Mouse (Mus musculus) midbrain, embryonic 13.5 days (tissue): Measurements from ENCODE around the gene Slc6a11. TPM values are rescaled to one million over a fixed set of nuclear protein-coding genes. Genes with fewer than 3 reads are reported as not detected.

ENCODE experiments used
- ATAC-seq: fragments of 200-750 bp; cut with Nextera tagmentation; 2 replicates; pipeline ENCODE4 v1.8.0; 2017; ENCODE audit warnings: mild to moderate bottlenecking, moderate TSS enrichment, moderate library complexity
- H3K27ac ChIP-seq: fragments of 300-500 bp; sonication (generic); 2 replicates; pipeline ENCODE4 v1.5.1; 2015; ENCODE audit warnings: inconsistent platforms, mild to moderate bottlenecking, moderate library complexity
- H3K27me3 ChIP-seq: fragments of 300-500 bp; sonication (generic); 2 replicates; pipeline ENCODE4 v1.6.1; 2015; ENCODE audit warnings: mild to moderate bottlenecking, inconsistent platforms
- H3K36me3 ChIP-seq: fragments of 300-500 bp; sonication (generic); 2 replicates; pipeline ENCODE4 v1.6.1; 2015; ENCODE audit warnings: mild to moderate bottlenecking, inconsistent platforms
- H3K4me1 ChIP-seq: fragments of 300-500 bp; sonication (generic); replicated peaks from 2 replicates; pipeline ENCODE4 v1.6.1; 2015; ENCODE audit warnings: inconsistent platforms
- H3K4me2 ChIP-seq: fragments of 300-500 bp; sonication (generic); replicated peaks from 2 replicates; pipeline ENCODE4 v1.6.1; 2015; ENCODE audit warnings: moderate library complexity, mild to moderate bottlenecking, inconsistent platforms
- H3K4me3 ChIP-seq: fragments of 300-500 bp; sonication (generic); replicated peaks from 2 replicates; pipeline ENCODE4 v1.5.1; 2015; ENCODE audit warnings: mild to moderate bottlenecking, inconsistent platforms
- H3K9ac ChIP-seq: fragments of 300-500 bp; sonication (generic); replicated peaks from 2 replicates; pipeline ENCODE4 v1.6.1; 2015; ENCODE audit warnings: mild to moderate bottlenecking, inconsistent platforms
- H3K9me3 ChIP-seq: fragments of 300-500 bp; sonication (generic); 2 replicates; pipeline ENCODE4 v1.6.1; 2016; ENCODE audit warnings: mild to moderate bottlenecking, inconsistent platforms
- WGBS: fragments of 180-500 bp; shearing (Covaris S2); methylation state at CpG from one replicate; pipeline ENCODE4 v1.1.7; 2015; 5-methylcytosine and 5-hydroxymethylcytosine counted together
- polyA plus RNA-seq: library from polyadenylated mRNA; unstranded; fragments of >200 nt; fragmentation: Nextera tagmentation; extraction: Ambion mirVana; gene quantifications from 2 replicates; pipeline ENCODE4 v1.2.1, GENCODE M21; 2015

Slc6a11 gene
- polyA plus RNA-seq, 1 experiment from 2014 or later: 6.4 TPM

GRCm38 (mm10) chr6:114142480-114142879 lies 11.4 kb downstream of the Slc6a11 start:
- H3K9ac ChIP-seq: no peak overlapping the region
- 90% methylated on average over 11 of the region's 11 CpGs for WGBS
- H3K4me1 ChIP-seq: peaks cover 15% of the 10 kb centered on the region
- peaks cover 9% of the 10 kb centered on the region for H3K9me3 ChIP-seq
- ATAC-seq: no peak
- H3K4me2 ChIP-seq: no peak overlapping the region
- H3K4me3 ChIP-seq: no peak overlapping the region
- H3K27me3 ChIP-seq: peaks cover 40% of the 10 kb centered on the region
- no peak overlapping the region for H3K27ac ChIP-seq
- no peaks in the 10 kb centered on the region for H3K36me3 ChIP-seq

DNA sequence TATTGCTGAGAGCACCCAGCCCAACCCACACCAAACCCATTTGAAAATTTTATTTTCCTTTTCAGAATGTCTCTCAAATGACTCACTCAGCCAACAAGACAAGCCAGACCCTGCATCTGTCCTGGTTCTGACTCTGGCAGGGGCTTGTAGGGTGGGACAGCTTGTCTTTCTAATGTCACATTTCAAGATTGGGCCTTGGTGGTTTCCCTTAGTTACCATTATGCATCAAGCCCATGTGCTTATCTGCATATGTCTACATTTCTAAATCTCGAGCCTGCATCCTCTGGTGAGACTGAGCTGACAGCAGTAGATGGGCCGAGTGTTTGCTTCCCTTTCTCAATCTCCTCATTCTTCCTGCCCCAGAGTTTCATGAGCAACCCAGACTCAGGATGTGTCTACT lies 12.5 kb downstream of the Slc6a11 start:
- Histone ChIP-seq H3K27me3 (peaks cover 45% of the 10 kb centered on the region), H3K9me3 (peaks cover 9% of the 10 kb centered on the region), H3K4me2 (no peak overlapping the region), H3K27ac (no peak overlapping the region), H3K4me3 (no peak overlapping the region), H3K9ac (no peak overlapping the region), H3K4me1 (peaks cover 15% of the 10 kb centered on the region), H3K36me3 (no peaks in the 10 kb centered on the region)
- ATAC-seq: no peak
- 12% methylated on average over 2 of the region's 2 CpGs for WGBS

GRCm38 (mm10) chr6:114144447-114145105 lies 13.5 kb downstream of the Slc6a11 start:
- no peak for ATAC-seq
- 45% methylated on average over 6 of the region's 6 CpGs for WGBS

DNA sequence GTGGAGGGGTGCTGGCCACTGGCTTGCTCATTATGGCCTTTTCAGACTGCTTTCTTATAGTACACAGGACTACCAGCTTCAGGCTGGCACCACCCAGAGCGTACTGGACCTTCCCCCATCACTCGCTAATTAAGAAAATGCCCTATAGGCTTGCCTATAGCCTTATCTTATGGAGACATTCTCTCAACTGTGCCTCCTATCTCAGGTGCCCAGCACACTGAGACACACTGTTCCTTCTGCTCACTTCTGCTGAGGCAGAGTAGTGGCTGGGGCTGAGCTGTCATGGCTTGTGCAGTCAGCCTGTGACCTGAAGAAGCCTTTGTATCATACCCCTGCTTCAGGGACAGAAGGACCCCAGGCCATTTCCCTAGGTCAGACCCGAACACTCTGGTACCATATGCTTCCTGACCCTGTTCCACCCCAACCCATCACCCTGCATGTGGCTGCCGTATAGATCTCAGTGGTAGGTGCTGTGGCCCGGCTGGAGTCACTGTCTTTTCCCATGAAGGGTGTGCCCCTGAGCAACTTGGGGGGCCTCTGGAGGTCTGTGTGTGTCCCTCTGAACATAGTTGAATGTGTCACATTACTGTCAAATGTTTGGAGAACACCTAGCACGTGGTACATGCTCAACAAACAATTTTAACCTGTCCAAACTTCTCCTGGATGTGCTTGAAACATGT lies 14.7 kb downstream of the Slc6a11 start:
- Histone ChIP-seq H3K9me3 (peaks cover 2% of the 10 kb centered on the region), H3K27me3 (peaks cover 48% of the 10 kb centered on the region), H3K27ac (no peak overlapping the region), H3K4me2 (no peak overlapping the region), H3K9ac (no peak overlapping the region), H3K36me3 (no peaks in the 10 kb centered on the region), H3K4me1 (peaks cover 15% of the 10 kb centered on the region), H3K4me3 (no peak overlapping the region)
- no peak for ATAC-seq
- 86% methylated on average over 6 of the region's 6 CpGs for WGBS

More at GRCm38 (mm10) chr6:114144447-114145105, 13.5 kb downstream of the Slc6a11 start:
- H3K27ac ChIP-seq: no peak overlapping the region
- H3K9me3 ChIP-seq: peaks cover 9% of the 10 kb centered on the region
- peaks cover 15% of the 10 kb centered on the region for H3K4me1 ChIP-seq
- H3K4me2 ChIP-seq: no peak overlapping the region
- no peak overlapping the region for H3K4me3 ChIP-seq
- H3K36me3 ChIP-seq: no peaks in the 10 kb centered on the region
- H3K27me3 ChIP-seq: peaks cover 48% of the 10 kb centered on the region
- H3K9ac ChIP-seq: no peak overlapping the region

- Histone ChIP-seq H3K27me3 (peaks cover 72% of the 10 kb centered on the region), H3K9ac (no peak overlapping the region), H3K4me2 (no peak overlapping the region), H3K36me3 (no peaks in the 10 kb centered on the region), H3K4me3 (no peak overlapping the region), H3K27ac (no peak overlapping the region), H3K4me1 (no peaks in the 10 kb centered on the region), H3K9me3 (no peaks in the 10 kb centered on the region)
- no peak for ATAC-seq
- WGBS: 91% methylated on average over 10 of the region's 10 CpGs
Measured at GRCm38 (mm10) chr6:114155720-114156119, 24.7 kb downstream of the Slc6a11 start.

DNA sequence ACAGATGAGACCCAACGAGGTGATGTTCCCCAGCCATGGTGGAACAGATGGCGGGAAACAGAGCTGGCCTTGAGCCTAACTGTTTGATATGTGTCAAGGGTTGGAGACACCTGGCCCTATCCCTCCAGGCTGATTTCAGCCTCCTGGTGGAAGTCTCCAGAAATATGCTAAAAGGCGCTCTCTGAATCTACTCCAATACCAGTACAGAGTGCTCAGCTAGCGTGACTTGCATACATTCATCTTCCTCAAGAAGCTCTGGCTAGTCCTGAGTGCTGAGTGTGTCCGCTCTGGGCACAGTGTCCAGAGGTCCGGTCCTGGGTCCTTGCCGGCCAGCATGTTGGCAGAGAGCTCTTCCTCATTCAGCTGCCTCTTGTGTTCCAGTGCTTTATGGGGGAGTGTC lies 27.8 kb downstream of the Slc6a11 start:
- Histone ChIP-seq H3K4me1 (no peaks in the 10 kb centered on the region), H3K27me3 (peaks cover 79% of the 10 kb centered on the region), H3K4me2 (no peak overlapping the region), H3K27ac (no peak overlapping the region), H3K9ac (no peak overlapping the region), H3K4me3 (no peak overlapping the region), H3K36me3 (no peaks in the 10 kb centered on the region), H3K9me3 (no peaks in the 10 kb centered on the region)
- ATAC-seq: no peak
- 86% methylated on average over 7 of the region's 7 CpGs for WGBS

DNA sequence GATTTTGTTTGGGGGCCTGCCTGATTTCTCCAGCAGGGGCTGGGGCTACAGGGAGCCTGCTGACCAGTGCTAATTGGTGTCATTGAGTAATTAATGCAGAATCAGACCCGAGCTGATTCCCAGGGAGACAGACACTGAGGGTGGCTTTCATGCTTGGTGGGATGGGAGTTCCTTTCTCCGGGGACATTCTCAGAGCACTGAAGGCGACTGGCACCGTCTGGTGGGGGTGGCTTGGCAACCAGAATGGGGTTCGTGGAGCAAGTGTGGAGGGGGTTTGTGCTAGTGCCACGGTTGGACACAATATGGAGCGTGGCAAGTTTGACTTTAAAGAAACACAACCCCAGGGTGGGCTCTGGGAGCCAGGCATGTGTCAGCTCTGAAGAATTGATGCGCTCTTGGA lies 29.7 kb downstream of the Slc6a11 start:
- Histone ChIP-seq H3K27ac (no peak overlapping the region), H3K4me3 (no peak overlapping the region)

DNA sequence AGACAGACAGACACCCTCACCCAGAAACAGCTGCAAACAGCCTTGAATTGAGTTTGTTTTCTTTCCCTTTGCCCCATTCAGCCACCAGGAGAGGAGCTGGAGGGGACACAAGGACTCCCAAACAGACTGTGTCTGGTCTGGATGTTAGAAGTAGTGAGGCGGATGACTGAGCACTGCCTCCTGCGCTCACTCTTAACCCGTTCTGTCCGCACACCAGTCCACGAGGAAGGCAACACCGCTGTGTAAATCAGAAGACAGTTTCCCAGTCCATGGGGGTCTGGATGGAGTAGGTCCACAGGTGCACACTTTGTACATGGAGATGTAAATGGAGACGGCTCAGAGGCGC lies 43.0 kb downstream of the Slc6a11 start:
- peak; percentile 80 for ATAC-seq
- no peak overlapping the region for H3K27ac ChIP-seq
- H3K4me1 ChIP-seq: peaks cover 18% of the 10 kb centered on the region
- WGBS: 1% methylated on average over 8 of the region's 8 CpGs
- H3K36me3 ChIP-seq: no peaks in the 10 kb centered on the region
- H3K9me3 ChIP-seq: no peaks in the 10 kb centered on the region
- 0 out of 2 replicates have a peak overlapping the region, but pooled peaks have one; percentile 43 for H3K9ac ChIP-seq
- H3K4me2 ChIP-seq: peak overlapping the region; percentile 33
- peak overlapping the region; percentile 8; the same call in 1 of the 2 replicates for H3K4me3 ChIP-seq
- H3K27me3 ChIP-seq: peaks cover 91% of the 10 kb centered on the region

More for the DNA sequence above, 29.7 kb downstream of the Slc6a11 start:
- 71% methylated on average over 8 of the region's 8 CpGs for WGBS
- Histone ChIP-seq H3K27me3 (peaks cover 84% of the 10 kb centered on the region), H3K4me2 (no peak overlapping the region), H3K9me3 (no peaks in the 10 kb centered on the region), H3K9ac (no peak overlapping the region), H3K36me3 (no peaks in the 10 kb centered on the region), H3K4me1 (no peaks in the 10 kb centered on the region)
- ATAC-seq: no peak

GRCm38 (mm10) chr6:114174398-114175140 lies 43.5 kb downstream of the Slc6a11 start:
- Histone ChIP-seq H3K4me3 (peak overlapping the region; percentile 8; the same call in 1 of the 2 replicates), H3K9me3 (no peaks in the 10 kb centered on the region), H3K4me2 (peak overlapping the region; percentile 33), H3K27me3 (peaks cover 91% of the 10 kb centered on the region), H3K27ac (0 out of 2 replicates have a peak overlapping the region, but pooled peaks have one; percentile 21), H3K9ac (peak overlapping the region; percentile 43; the same call in 1 of the 2 replicates), H3K4me1 (peaks cover 18% of the 10 kb centered on the region), H3K36me3 (no peaks in the 10 kb centered on the region)
- peak; percentile 73 for ATAC-seq
- 1% methylated on average over 9 of the region's 9 CpGs for WGBS

- H3K27me3 ChIP-seq: peaks cover 90% of the 10 kb centered on the region
- no peak for ATAC-seq
- no peak overlapping the region for H3K4me2 ChIP-seq
- no peaks in the 10 kb centered on the region for H3K9me3 ChIP-seq
- H3K27ac ChIP-seq: no peak overlapping the region
- H3K9ac ChIP-seq: no peak overlapping the region
- no peak overlapping the region for H3K4me3 ChIP-seq
- peaks cover 35% of the 10 kb centered on the region for H3K4me1 ChIP-seq
- H3K36me3 ChIP-seq: no peaks in the 10 kb centered on the region
- 86% methylated on average over 3 of the region's 3 CpGs for WGBS
Measured at GRCm38 (mm10) chr6:114178141-114178540, 47.1 kb downstream of the Slc6a11 start.

GRCm38 (mm10) chr6:114182366-114183179 lies 51.5 kb downstream of the Slc6a11 start:
- Histone ChIP-seq H3K4me2 (no peak overlapping the region), H3K9me3 (no peaks in the 10 kb centered on the region), H3K4me1 (peaks cover 19% of the 10 kb centered on the region), H3K27me3 (peaks cover 88% of the 10 kb centered on the region), H3K4me3 (no peak overlapping the region), H3K36me3 (no peaks in the 10 kb centered on the region), H3K27ac (peak overlapping the region; percentile 55; the same call in 1 of the 2 replicates), H3K9ac (no peak overlapping the region)
- 19% methylated on average over 7 of the region's 7 CpGs for whole genome bisulfite sequencing
- peak; percentile 89 for ATAC-seq
